Mouse (Mus musculus): ENCODE data around the gene Deup1. TPM values are rescaled to one million over a fixed set of nuclear protein-coding genes. Genes with fewer than 3 reads are reported as not detected.

Deup1 gene
- polyA plus RNA-seq, 1 experiment, result not detected

GRCm38 (mm10) chr9:15584209-15584608 lies 43.5 kb downstream of the Deup1 start:
- no peak overlapping the region for H3K27ac ChIP-seq (ENCODE audit: control insufficient read depth, insufficient read depth, low read depth, low read length, poor library complexity)
- TF ChIP-seq CTCF (IDR thresholded peaks at IDR 0.05; ENCODE audit: control insufficient read depth, insufficient read depth, low read length) (no peak), POLR2A (IDR thresholded peaks at IDR 0.05; ENCODE audit: borderline replicate concordance, control insufficient read depth, low read depth, low read length) (no peak)
- WGBS, result 82% methylated on average over 9 of the region's 9 CpGs
- H3K4me3 ChIP-seq (replicated peaks; ENCODE audit: control insufficient read depth, low read depth, low read length), result no peak overlapping the region
- no peaks in the 10 kb centered on the region for H3K4me1 ChIP-seq (ENCODE audit: control insufficient read depth, insufficient read depth, low read length)

GRCm38 (mm10) chr9:15582026-15582425 lies 45.7 kb downstream of the Deup1 start:
- no peaks in the 10 kb centered on the region for H3K4me1 ChIP-seq (ENCODE audit: control insufficient read depth, insufficient read depth, low read length)
- TF ChIP-seq POLR2A (IDR thresholded peaks at IDR 0.05; ENCODE audit: borderline replicate concordance, control insufficient read depth, low read depth, low read length), result no peak
- TF ChIP-seq CTCF (IDR thresholded peaks at IDR 0.05; ENCODE audit: control insufficient read depth, insufficient read depth, low read length), result no peak
- WGBS, result 73% methylated on average over 5 of the region's 5 CpGs
- no peak overlapping the region for H3K4me3 ChIP-seq (replicated peaks; ENCODE audit: control insufficient read depth, low read depth, low read length)
- H3K27ac ChIP-seq (ENCODE audit: control insufficient read depth, insufficient read depth, low read depth, low read length, poor library complexity), result no peak overlapping the region

- Histone ChIP-seq H3K27ac (ENCODE audit: control insufficient read depth, insufficient read depth, low read depth, low read length, poor library complexity) (no peak overlapping the region), H3K4me3 (replicated peaks; ENCODE audit: control insufficient read depth, low read depth, low read length) (no peak overlapping the region), H3K4me1 (ENCODE audit: control insufficient read depth, insufficient read depth, low read length) (no peaks in the 10 kb centered on the region)
- WGBS, result 7% methylated on average over 6 of the region's 6 CpGs
- TF ChIP-seq POLR2A (IDR thresholded peaks at IDR 0.05; ENCODE audit: borderline replicate concordance, control insufficient read depth, low read depth, low read length) (no peak), CTCF (IDR thresholded peaks at IDR 0.05; ENCODE audit: control insufficient read depth, insufficient read depth, low read length) (no peak)
These were observed 47.6 kb downstream of the Deup1 start for GRCm38 (mm10) chr9:15580176-15580575.

- H3K4me1 ChIP-seq (ENCODE audit: control insufficient read depth, insufficient read depth, low read length), result no peaks in the 10 kb centered on the region
These were observed 48.8 kb downstream of the Deup1 start for GRCm38 (mm10) chr9:15578946-15579345.

GRCm38 (mm10) chr9:15578427-15578826 lies 49.3 kb downstream of the Deup1 start:
- WGBS, result 50% methylated on average over 1 of the region's 1 CpGs
- Histone ChIP-seq H3K27ac (ENCODE audit: control insufficient read depth, insufficient read depth, low read depth, low read length, poor library complexity) (no peak overlapping the region), H3K4me1 (ENCODE audit: control insufficient read depth, insufficient read depth, low read length) (no peaks in the 10 kb centered on the region), H3K4me3 (replicated peaks; ENCODE audit: control insufficient read depth, low read depth, low read length) (no peak overlapping the region)
- TF ChIP-seq POLR2A (IDR thresholded peaks at IDR 0.05; ENCODE audit: borderline replicate concordance, control insufficient read depth, low read depth, low read length) (no peak), CTCF (IDR thresholded peaks at IDR 0.05; ENCODE audit: control insufficient read depth, insufficient read depth, low read length) (no peak)

More at GRCm38 (mm10) chr9:15578946-15579345, 48.8 kb downstream of the Deup1 start:
- no peak for TF ChIP-seq CTCF (IDR thresholded peaks at IDR 0.05; ENCODE audit: control insufficient read depth, insufficient read depth, low read length)
- no peak for TF ChIP-seq POLR2A (IDR thresholded peaks at IDR 0.05; ENCODE audit: borderline replicate concordance, control insufficient read depth, low read depth, low read length)
- no peak overlapping the region for H3K4me3 ChIP-seq (replicated peaks; ENCODE audit: control insufficient read depth, low read depth, low read length)
- H3K27ac ChIP-seq (ENCODE audit: control insufficient read depth, insufficient read depth, low read depth, low read length, poor library complexity), result no peak overlapping the region
- WGBS, result 84% methylated on average over 9 of the region's 9 CpGs

- Histone ChIP-seq H3K4me1 (ENCODE audit: control insufficient read depth, insufficient read depth, low read length) (no peaks in the 10 kb centered on the region), H3K27ac (ENCODE audit: control insufficient read depth, insufficient read depth, low read depth, low read length, poor library complexity) (no peak overlapping the region), H3K4me3 (replicated peaks; ENCODE audit: control insufficient read depth, low read depth, low read length) (no peak overlapping the region)
- 84% methylated on average over 13 of the region's 13 CpGs for WGBS
- TF ChIP-seq POLR2A (IDR thresholded peaks at IDR 0.05; ENCODE audit: borderline replicate concordance, control insufficient read depth, low read depth, low read length) (no peak), CTCF (IDR thresholded peaks at IDR 0.05; ENCODE audit: control insufficient read depth, insufficient read depth, low read length) (no peak)
These were observed 52.8 kb downstream of the Deup1 start for GRCm38 (mm10) chr9:15574750-15575454.

- Histone ChIP-seq H3K4me1 (ENCODE audit: control insufficient read depth, insufficient read depth, low read length) (no peaks in the 10 kb centered on the region; the same call in 1 of the 2 replicates), H3K27ac (ENCODE audit: control insufficient read depth, insufficient read depth, low read depth, low read length, poor library complexity) (no peak overlapping the region), H3K4me3 (replicated peaks; ENCODE audit: control insufficient read depth, low read depth, low read length) (no peak overlapping the region)
- TF ChIP-seq CTCF (IDR thresholded peaks at IDR 0.05; ENCODE audit: control insufficient read depth, insufficient read depth, low read length) (no peak), POLR2A (IDR thresholded peaks at IDR 0.05; ENCODE audit: borderline replicate concordance, control insufficient read depth, low read depth, low read length) (no peak)
- 84% methylated on average over 7 of the region's 7 CpGs for WGBS
These were observed 65.4 kb downstream of the Deup1 start for GRCm38 (mm10) chr9:15562353-15562752.

- Histone ChIP-seq H3K4me1 (ENCODE audit: control insufficient read depth, insufficient read depth, low read length) (no peaks in the 10 kb centered on the region; the same call in 1 of the 2 replicates), H3K27ac (ENCODE audit: control insufficient read depth, insufficient read depth, low read depth, low read length, poor library complexity) (no peak overlapping the region), H3K4me3 (replicated peaks; ENCODE audit: control insufficient read depth, low read depth, low read length) (no peak overlapping the region)
- no peak for TF ChIP-seq CTCF (IDR thresholded peaks at IDR 0.05; ENCODE audit: control insufficient read depth, insufficient read depth, low read length)
- no peak for TF ChIP-seq POLR2A (IDR thresholded peaks at IDR 0.05; ENCODE audit: borderline replicate concordance, control insufficient read depth, low read depth, low read length)
- WGBS, result 74% methylated on average over 3 of the region's 3 CpGs
These were observed 67.3 kb downstream of the Deup1 start for GRCm38 (mm10) chr9:15560451-15560850.
